Mouse (Mus musculus): ENCODE results near the gene Gm21969.

The Gm21969 gene

GRCm38 (mm10) chr4:139585713-139586112 lies 17.3 kb upstream of the Gm21969 start:
- DNase-seq (ENCODE audit: low spot score), result no peak

DNA sequence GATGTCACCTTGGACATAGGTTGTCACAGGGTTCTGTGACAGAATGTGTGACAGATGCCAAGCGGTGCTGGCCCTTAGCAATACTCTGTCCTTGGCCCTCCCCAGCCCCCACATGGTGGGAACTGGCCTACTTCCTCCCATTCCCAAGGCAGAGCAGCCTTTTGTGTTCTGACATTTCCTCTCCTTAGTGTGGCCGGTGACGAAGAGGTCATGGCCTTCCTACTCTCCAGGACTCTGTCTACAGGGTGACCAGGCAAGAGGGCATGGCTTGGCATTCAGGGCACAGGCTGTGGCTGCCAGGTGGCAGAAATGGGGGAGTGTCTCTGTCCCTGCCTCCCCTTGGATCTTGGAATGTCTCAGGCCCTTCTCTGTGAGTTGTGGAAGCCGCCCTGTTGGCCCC lies 15.6 kb upstream of the Gm21969 start:
- no peak for DNase-seq (ENCODE audit: low spot score)

GRCm38 (mm10) chr4:139587773-139588172 lies 15.2 kb upstream of the Gm21969 start:
- DNase-seq (ENCODE audit: low spot score), result no peak

- DNase-seq (ENCODE audit: low spot score), result no peak
Measured at GRCm38 (mm10) chr4:139589351-139590027, 13.5 kb upstream of the Gm21969 start.

DNA sequence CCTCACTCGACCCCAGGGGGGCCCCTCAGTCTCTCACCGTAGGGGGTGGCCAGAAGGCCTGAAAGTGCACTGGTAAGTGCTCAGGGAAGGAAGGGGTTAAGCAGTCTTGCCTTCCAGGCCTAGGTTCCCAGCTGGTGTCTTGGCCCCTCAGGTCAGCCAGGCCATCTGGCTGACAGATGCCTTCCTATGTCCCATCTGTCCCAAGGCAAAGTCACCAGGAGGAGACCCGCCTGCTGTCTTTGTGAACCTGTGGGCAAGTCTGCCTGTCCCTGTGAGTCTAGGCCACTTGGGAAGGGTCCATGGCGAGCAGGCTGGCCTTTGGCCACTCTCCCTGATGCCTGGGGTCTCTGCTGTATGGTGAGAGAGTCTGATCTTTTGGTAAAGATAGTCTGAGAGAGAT lies 12.5 kb upstream of the Gm21969 start:
- no peak for DNase-seq (ENCODE audit: low spot score)

GRCm38 (mm10) chr4:139592895-139593294 lies 10.1 kb upstream of the Gm21969 start:
- no peak for DNase-seq (ENCODE audit: low spot score)

- DNase-seq (ENCODE audit: low spot score), result no peak
Measured at GRCm38 (mm10) chr4:139593383-139593782, 9.6 kb upstream of the Gm21969 start.

DNA sequence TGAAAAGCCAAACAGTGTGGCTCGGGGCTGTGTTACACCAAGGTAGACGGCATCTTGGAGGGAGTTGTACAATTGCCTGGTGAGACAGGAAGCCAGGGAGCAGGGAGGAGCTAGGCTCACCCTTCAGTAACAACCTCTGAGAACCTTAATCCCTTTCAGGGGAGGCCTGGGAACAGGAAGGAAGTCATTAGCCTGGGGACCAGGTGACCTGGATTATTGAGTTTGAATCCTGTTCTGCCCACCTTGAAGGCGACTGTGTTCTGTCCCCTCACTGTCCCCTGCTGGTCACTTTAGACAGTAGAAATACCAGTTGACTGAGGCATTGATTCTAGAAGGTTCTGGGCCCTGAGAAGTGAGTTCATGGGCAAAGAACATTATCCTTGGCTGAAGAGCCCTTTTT lies 8.9 kb upstream of the Gm21969 start:
- no peak for DNase-seq (ENCODE audit: low spot score)

GRCm38 (mm10) chr4:139596715-139597114 lies 6.3 kb upstream of the Gm21969 start:
- no peak for DNase-seq (ENCODE audit: low spot score)

GRCm38 (mm10) chr4:139597286-139598284 lies 5.4 kb upstream of the Gm21969 start:
- DNase-seq (ENCODE audit: low spot score), result no peak

- no peak for DNase-seq (ENCODE audit: low spot score)
Measured at GRCm38 (mm10) chr4:139598356-139598755, 4.6 kb upstream of the Gm21969 start.

- peak; percentile 10 for DNase-seq (ENCODE audit: low spot score)
Measured at GRCm38 (mm10) chr4:139598950-139599518, 4.0 kb upstream of the Gm21969 start.

GRCm38 (mm10) chr4:139601519-139602356 lies 1.2 kb upstream of the Gm21969 start:
- no peak for DNase-seq (ENCODE audit: low spot score)

DNA sequence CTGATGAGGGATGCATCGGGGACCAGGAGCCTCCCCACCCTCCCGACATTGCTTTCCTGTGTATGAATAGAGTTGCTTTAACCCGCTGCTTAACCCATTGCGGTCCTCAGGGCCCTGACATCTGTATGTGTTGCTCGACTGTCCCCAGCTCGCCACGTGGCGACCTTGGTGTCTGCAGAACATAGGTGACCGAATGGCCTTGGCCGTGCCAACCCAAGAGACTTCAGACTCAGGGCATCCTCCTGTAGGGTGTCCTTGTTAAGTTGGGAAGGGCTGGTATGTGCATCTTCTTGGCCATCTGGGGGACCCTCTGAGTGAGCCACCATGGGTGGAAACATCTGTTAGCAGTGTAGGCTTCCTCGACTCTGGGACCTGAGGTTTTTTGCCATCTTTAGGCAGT lies 2.2 kb downstream of the Gm21969 start:
- no peak for DNase-seq (ENCODE audit: low spot score)

- DNase-seq (ENCODE audit: low spot score), result no peak
Measured at GRCm38 (mm10) chr4:139606732-139607131, 3.7 kb downstream of the Gm21969 start.

DNA sequence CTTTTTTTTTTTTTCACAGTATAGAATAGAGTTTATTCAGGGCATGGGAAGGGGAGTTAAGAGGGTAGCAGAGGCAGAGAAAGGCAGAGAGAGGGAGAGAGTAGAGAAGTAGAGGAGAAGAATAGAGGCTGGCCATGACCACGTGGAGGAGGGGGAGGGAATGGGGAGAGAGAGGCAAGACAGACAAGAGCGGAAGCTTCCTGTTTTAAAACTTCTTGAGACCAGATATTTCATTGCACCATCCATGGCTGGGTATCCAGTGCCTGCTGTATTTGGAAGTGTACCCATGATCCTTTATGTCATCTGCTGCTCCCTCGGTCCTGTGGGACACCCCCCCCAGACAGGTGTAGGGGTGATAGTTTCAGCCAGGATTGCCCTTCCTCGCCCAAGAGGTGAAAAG lies 6.0 kb downstream of the Gm21969 start:
- no peak for DNase-seq (ENCODE audit: low spot score)

- DNase-seq (ENCODE audit: low spot score), result no peak
Measured at GRCm38 (mm10) chr4:139610954-139611353, 8.0 kb downstream of the Gm21969 start.

DNA sequence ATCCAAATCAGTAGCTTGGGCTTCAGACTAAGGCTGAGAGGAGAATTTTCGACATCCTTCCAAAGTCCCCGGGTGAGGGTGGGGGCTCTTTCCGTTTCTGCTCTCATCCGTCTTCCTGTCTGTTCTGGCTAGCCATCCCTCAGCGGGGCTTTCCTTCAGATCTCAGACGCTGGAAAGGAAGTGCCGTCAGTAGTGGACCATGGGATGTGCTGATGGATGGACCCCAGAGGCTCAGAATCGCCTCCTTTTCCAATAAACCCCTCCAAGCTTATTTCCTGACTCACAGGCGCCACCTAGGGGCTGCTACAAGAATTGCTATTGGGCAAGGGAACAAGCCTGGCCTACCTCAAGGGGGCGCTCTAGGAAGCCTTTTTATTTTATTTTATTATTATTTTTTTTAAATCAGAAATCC lies 8.6 kb downstream of the Gm21969 start:
- DNase-seq (ENCODE audit: low spot score), result peak; percentile 62

DNA sequence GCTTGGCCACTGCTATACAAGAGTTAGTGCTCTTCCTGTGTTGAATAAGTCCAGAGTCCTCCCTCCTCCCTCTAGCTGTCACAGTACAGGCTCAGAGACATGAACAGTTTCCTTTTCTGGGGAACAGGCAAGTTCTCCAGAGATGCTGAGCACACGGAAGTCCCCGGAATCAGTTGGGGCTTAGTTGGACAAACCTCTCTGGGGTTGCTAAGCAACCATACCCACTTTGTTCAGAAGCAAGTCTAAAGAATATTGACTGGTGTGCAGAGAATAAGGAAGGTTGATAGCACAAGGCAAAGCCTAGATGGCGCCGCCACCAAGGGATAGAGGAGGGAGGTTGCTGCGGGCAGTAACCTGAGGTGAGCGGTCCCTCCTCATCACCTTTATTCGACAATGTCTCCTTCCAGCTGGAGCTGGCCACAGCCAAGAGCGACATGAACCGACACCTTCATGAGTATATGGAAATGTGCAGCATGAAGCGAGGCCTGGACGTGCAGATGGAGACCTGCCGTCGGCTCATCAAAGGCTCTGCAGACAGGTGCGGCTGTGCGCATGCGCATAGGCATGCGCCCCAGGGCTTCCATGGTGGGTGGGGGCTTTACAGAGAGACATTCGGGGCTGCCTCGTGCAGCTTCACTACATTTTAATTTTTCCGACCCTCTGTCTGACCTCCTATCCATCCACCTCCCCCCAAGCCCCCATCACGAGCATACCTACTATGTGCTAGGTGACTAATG lies 11.7 kb downstream of the Gm21969 start:
- no peak for DNase-seq (ENCODE audit: low spot score)

GRCm38 (mm10) chr4:139616276-139617000 lies 13.5 kb downstream of the Gm21969 start:
- DNase-seq (ENCODE audit: low spot score), result peak; percentile 45

DNA sequence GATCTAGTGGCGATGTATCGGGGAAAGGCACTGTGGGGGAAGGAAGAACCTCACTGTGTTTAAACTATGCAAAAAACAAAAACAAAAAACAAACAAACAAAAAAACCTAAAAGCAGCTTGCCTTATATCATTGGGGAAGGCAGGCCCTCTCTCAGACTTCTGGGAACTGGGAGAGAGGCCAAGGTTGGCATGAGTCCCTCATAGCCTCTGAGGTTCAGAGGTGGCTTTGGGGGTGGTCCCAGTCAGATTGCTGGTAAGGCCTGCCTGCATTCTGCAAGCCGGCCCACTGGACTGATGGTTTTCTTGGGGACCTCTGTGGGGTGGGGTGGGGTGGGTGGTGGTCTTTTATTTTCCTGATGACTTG lies 14.0 kb downstream of the Gm21969 start:
- DNase-seq (ENCODE audit: low spot score), result no peak

Measured in spleen, adult 12 weeks (tissue).